Mouse (Mus musculus): ENCODE data around the gene Clec2e.
"Not testable (repeated sequence)": the region's sequence is repeated elsewhere in the genome, so short reads cannot be mapped to it uniquely, and the experiment has no call there.

Gene Clec2e

DNA sequence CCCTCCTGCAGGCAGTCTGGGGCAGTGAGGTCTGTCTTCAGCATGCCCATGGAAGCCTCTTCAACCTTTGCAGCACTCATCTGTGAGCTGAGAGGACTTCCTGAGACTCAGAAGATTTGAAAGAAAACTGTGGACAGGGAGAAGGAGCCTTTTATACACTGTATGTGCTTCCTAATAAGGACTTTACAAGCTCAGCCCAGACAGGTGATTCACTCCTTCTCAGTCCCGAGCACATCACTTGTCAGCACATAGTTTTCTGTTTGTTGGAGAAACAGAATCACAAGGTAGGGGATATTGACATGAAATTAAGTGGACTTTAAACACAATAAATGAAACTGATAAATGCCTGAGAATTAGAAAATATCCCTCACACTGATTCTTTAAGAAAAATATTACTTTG, at the start of gene Clec2e:
Gene Clec2e (minus strand): TSS at position 120 of the 400 bp plus-strand sequence.
- not testable (repeated sequence) for DNase-seq (ENCODE audit: low spot score)

DNA sequence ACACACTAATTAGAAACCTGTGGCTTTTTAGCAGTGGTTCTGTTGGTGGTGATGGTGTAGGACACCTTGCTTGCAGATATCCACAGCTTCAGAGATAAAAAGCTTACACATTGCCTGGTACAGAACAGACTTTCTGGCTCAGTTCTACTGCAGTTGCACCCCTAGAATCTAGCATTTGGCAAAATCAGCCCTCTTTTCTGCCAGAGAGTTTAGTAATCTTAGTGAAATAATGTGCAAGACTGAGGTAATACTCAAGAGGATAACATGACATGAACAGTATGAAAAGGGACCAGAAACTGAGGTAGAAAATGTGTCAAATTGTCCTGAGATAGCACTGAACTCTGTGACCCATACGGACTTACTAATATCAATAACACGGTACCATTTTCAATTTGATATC, 46.1 kb upstream of the Clec2e start:
- no peak for DNase-seq (ENCODE audit: low spot score)

GRCm38 (mm10) chr6:129132604-129133341, 32.1 kb upstream of the Clec2e start:
- no peak for DNase-seq (ENCODE audit: low spot score)

GRCm38 (mm10) chr6:129126861-129127260, 26.1 kb upstream of the Clec2e start:
- no peak for DNase-seq (ENCODE audit: low spot score)

- DNase-seq (ENCODE audit: low spot score) = not testable (repeated sequence)
Measured at GRCm38 (mm10) chr6:129124531-129124930, 23.8 kb upstream of the Clec2e start.

- no peak for DNase-seq (ENCODE audit: low spot score)
Measured at GRCm38 (mm10) chr6:129116223-129116622, 15.5 kb upstream of the Clec2e start.

DNA sequence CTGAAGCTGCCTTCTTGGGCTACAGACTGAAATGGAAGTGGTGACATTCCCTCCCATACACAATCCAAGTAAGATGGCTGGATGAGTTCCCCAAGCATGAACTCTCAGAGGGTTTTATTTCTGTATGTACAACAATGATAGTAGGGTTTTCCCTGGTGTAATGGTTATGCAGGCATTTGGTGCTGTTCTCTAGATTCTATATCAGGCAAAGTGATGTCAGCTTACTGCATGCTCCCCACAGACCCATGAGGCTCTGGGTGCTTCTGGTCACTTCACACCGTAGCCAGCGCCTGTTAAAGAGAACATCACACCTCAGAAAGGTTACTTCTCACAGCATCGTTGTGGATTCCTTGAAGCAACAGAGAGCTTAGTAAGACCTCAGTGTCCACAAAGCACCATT, 13.5 kb upstream of the Clec2e start:
- not testable (repeated sequence) for DNase-seq (ENCODE audit: low spot score)

GRCm38 (mm10) chr6:129113769-129114168, 13.1 kb upstream of the Clec2e start:
- DNase-seq (ENCODE audit: low spot score) = no peak

DNA sequence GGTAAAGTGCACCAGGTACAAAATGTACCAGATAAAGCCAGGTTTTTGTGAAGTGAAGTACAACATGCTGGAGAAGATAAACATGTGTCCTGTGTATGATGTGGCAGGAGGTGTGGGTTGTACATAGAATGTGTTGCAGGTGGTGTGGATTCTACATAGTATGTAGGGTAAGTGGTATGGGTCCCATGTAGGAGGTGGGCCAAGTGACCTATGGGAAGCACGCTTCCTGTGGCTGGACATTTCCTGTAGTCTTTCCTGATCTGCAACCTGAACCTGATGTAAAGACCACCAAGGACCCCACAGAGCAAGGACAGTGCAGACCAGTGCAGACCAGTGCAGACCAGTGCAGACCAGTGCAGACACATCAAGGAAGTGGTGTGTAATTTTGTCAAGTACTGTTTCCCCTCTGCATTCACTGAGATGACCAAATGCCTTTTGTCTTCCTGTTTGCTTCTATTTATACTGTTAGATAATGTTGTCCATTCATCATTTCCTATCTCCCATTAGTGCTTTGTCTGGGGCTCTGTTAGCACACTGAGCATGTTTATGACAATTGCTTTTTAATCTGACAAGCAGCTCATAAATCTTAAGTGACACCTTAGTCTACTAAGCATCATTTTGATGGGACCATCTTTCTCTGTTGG, 12.4 kb upstream of the Clec2e start:
- no peak for DNase-seq (ENCODE audit: low spot score)

- no peak for DNase-seq (ENCODE audit: low spot score)
Measured at GRCm38 (mm10) chr6:129112526-129112925, 11.8 kb upstream of the Clec2e start.

DNA sequence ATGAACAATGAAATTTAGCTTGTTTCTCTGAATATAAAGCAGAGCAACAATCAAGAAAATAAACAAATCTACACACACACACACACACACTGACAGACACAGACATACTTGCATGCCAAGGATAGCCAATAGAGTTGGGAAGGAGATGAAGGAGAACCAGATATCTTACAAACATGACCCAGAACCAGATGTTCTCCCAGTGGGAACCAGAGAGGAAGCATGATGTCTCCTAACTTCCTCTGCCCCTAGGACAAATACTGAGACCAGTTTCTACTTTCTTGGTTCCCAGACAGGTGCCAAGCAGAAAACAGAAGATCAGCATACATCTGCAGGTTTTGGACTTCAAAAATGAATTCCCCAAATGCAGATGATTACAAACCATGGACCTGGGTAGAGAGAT, 7.2 kb upstream of the Clec2e start:
- no peak for DNase-seq (ENCODE audit: low spot score)

- DNase-seq (ENCODE audit: low spot score) = no peak
Measured at GRCm38 (mm10) chr6:129102858-129103555, 2.3 kb upstream of the Clec2e start.

- DNase-seq (ENCODE audit: low spot score) = no peak
Measured at GRCm38 (mm10) chr6:129101604-129102003, 891 bp upstream of the Clec2e start.

GRCm38 (mm10) chr6:129097929-129098328, 2.8 kb downstream of the Clec2e start:
- no peak for DNase-seq (ENCODE audit: low spot score)

GRCm38 (mm10) chr6:129095166-129095565, 5.5 kb downstream of the Clec2e start:
- DNase-seq (ENCODE audit: low spot score) = peak; percentile 38

DNA sequence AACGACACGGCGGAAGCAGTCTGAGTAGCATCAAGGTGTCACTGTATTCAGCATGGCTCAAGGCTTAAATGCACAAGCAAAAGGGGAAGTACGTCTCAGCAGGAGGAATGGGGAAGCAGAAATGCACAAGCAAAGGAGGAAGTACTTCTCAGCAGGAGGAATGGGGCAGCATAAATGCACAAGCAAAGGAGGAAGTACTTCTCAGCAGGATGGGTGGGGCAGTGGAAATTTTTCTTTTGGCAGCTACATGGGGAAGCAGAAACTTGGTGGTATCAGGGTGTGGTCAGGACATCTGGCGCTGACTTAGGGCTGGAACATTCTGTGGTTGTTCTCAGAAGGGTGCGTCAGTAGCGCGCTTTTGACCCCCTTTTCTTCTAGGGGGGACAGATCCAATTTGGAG, 12.1 kb downstream of the Clec2e start:
- DNase-seq (ENCODE audit: low spot score) = not testable (repeated sequence)

GRCm38 (mm10) chr6:129088161-129088560, 12.6 kb downstream of the Clec2e start:
- DNase-seq (ENCODE audit: low spot score) = peak; percentile 22

DNA sequence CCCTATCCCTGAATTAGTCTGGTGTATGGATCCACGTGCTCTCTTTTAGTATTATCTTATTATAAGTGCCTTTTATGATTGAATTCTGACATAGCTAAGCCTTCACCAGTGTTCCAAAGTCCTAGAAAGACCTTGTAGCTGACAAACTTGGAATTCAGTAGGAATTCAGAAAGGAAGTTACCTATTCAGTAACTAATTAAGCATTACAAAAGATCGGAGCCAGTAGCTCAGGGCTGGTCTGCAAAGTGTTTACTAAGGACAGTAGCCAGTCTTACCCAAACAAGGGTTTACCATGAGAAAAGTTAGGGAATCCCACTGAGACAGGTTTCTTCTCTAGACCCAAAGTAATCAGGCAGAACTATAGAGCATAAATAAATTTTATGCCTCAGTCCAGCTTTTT, 14.7 kb downstream of the Clec2e start:
- not testable (repeated sequence) for DNase-seq (ENCODE audit: low spot score)

- no peak for DNase-seq (ENCODE audit: low spot score)
Measured at GRCm38 (mm10) chr6:129085098-129085497, 15.6 kb downstream of the Clec2e start.

GRCm38 (mm10) chr6:129066986-129067385, 33.7 kb downstream of the Clec2e start:
- peak; percentile 65 for DNase-seq (ENCODE audit: low spot score)

GRCm38 (mm10) chr6:129066530-129066929, 34.2 kb downstream of the Clec2e start:
- DNase-seq (ENCODE audit: low spot score) = no peak

GRCm38 (mm10) chr6:129065857-129066256, 34.9 kb downstream of the Clec2e start:
- no peak for DNase-seq (ENCODE audit: low spot score)

- DNase-seq (ENCODE audit: low spot score) = no peak
Measured at GRCm38 (mm10) chr6:129065407-129065806, 35.3 kb downstream of the Clec2e start.
